In the genomic region with DNA sequence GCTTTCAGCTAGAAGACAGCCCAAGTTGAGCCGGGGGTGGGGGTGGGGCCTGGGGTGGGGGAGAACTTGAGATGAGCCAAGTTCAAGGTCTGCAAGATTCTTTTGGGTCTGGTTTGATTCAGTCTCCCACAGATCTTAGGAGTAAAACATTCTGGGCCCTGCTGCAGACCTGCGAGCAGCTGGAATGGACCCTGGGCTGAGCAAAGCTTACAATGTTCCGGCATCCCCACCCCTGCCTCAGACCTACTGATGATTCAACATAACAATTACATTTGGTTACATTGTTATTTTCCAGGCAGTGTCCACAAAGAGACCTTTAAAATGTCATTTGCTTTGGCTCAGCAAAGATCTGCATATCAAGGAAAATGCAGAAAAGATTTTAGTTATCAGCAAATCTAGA, we compare ENCODE assay signal across 18 mouse cellular contexts.
DNase-seq lines count a peak whose midpoint lies in the region; TF ChIP-seq lines count a peak whose summit lies in the region.
"Had no signal": no experiment of that assay in that cellular context is flagged by ENCODE, and none has a peak within 500 bp of the region (broad histone marks: within the 10 kb centered on the region; RNA-seq: fewer than 3 reads in every experiment).

No protein-coding gene starts in this region.

- TF ChIP-seq CTCF in layer of hippocampus, adult 2 months (conservative IDR thresholded peaks at IDR 0.05) = no peak

- no peak overlapping the region for H3K4me3 ChIP-seq in layer of hippocampus, adult 2 months
- H3K4me3 ChIP-seq: embryonic facial prominence, embryonic 10.5 days; embryonic facial prominence, embryonic 12.5 days; forebrain, embryonic 13.5 days; forebrain, embryonic 15.5 days had no signal

- DNase-seq in ES-CJ7 (ENCODE audit: low read depth, low spot score) = peak; percentile 76
- peak; percentile 78 for DNase-seq in R1 (ENCODE audit: low read depth, low spot score)
- DNase-seq in left cerebral cortex, postnatal 25 days (ENCODE audit: low spot score in 2 of 2) = no peak
- no peak for DNase-seq in layer of hippocampus, adult 2 months (ENCODE audit: low spot score in 2 of 2)
- no peak for DNase-seq in gastrocnemius, postnatal 36 days
- DNase-seq: adrenal gland, adult 8-10 months; adrenal gland, postnatal 14 days; adrenal gland, postnatal 36 days; cerebellum, adult 11-12 months; cerebellum, adult 2 months; cerebellum, adult 9-10 months; cerebellum, postnatal 10 days; cerebellum, postnatal 25 days; forebrain, postnatal 0 days had no signal

- no peak overlapping the region for H3K27ac ChIP-seq in layer of hippocampus, adult 2 months
- H3K27ac ChIP-seq: embryonic facial prominence, embryonic 12.5 days; forebrain, embryonic 13.5 days; forebrain, embryonic 15.5 days had no signal

- intact Hi-C loops in left cerebral cortex, postnatal 25 days (cut with DNase I) = no loop called here
- intact Hi-C loops in gastrocnemius, postnatal 36 days (cut with DNase I) = no loop called here

Comparison
In these comparisons a context has a peak if more than half of its experiments do, and no peak if none do; other contexts are left out.
1. DNase-seq: peak in ES-CJ7 (single experiment) and R1 (single experiment); none in left cerebral cortex, postnatal 25 days (0 of 2), layer of hippocampus, adult 2 months (0 of 2) and gastrocnemius, postnatal 36 days (0 of 2).